Mouse (Mus musculus): Measurements from ENCODE around the gene Snrpa.

DNA sequence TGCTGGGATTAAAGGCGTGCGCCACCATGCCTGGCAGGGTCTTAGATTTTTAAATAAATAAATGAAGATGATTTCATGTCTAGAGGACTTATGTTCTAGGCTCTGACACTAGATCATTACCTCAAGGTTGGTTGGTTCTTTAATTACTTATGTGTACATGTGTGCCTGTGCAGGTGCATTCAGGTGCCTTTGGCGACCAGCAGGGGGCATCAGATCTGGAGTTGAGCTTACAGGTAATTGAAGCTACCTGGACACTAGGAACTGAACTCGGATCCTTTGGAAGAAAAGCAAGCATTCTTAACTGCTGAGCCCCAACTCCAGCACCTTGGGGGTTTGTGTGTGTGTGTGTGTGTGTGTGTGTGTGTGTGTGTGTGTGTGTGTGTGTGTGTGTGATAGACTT lies 34.7 kb upstream of the Snrpa start:
- peak; percentile 81 for TF ChIP-seq CTCF (IDR thresholded peaks at IDR 0.05; ENCODE audit: low read depth, low read length)
- no peak for TF ChIP-seq POLR2A (IDR thresholded peaks at IDR 0.05; ENCODE audit: insufficient read depth, low read length)
